Mouse (Mus musculus) macrophage (primary cell): ENCODE measurements around the gene 1700042G07Rik. TPM values are rescaled to one million over a fixed set of nuclear protein-coding genes. Genes with fewer than 3 reads are reported as not detected.

Source experiments
- H3K27ac ChIP-seq: fragments of 350-480 bp; formaldehyde crosslinking; 2 replicates; pipeline ENCODE4 v1.9.0; 2021
- H3K36me3 ChIP-seq: fragments of 350-480 bp; formaldehyde crosslinking; 2 replicates; pipeline ENCODE4 v1.9.0; 2021; ENCODE audit errors: inconsistent target
- H3K4me3 ChIP-seq: fragments of 350-480 bp; formaldehyde crosslinking; 2 replicates; pipeline ENCODE4 v1.9.0; 2021; ENCODE audit errors: inconsistent target
- H3K79me2 ChIP-seq: fragments of 350-480 bp; formaldehyde crosslinking; 2 replicates; pipeline ENCODE4 v1.9.0; 2021; ENCODE audit errors: inconsistent target
- WGBS: methylation state at CpG from one replicate; pipeline ENCODE4 v1.1.7; 2026; ENCODE audit warnings: inconsistent platforms; ENCODE audit not compliant: missing documents; 5-methylcytosine and 5-hydroxymethylcytosine counted together
- polyA plus RNA-seq: library from polyadenylated mRNA; stranded (reverse); fragments of 250-400 nt; gene quantifications from 3 replicates; pipeline ENCODE4 v1.2.4, GENCODE M21; 2018; ENCODE audit warnings: inconsistent platforms

1700042G07Rik gene
- polyA plus RNA-seq, 1 experiment from 2014 or later = not detected

GRCm38 (mm10) chr4:116174466-116175116 lies 1.4 kb downstream of the 1700042G07Rik start:
- WGBS = 88% methylated on average over 6 of the region's 6 CpGs

GRCm38 (mm10) chr4:116175136-116175535 lies 2.0 kb downstream of the 1700042G07Rik start:
- Histone ChIP-seq H3K4me3 (no peak overlapping the region), H3K36me3 (no peaks in the 10 kb centered on the region), H3K27ac (no peak overlapping the region), H3K79me2 (no peaks in the 10 kb centered on the region)

More at GRCm38 (mm10) chr4:116174466-116175116, 1.4 kb downstream of the 1700042G07Rik start:
- Histone ChIP-seq H3K36me3 (no peaks in the 10 kb centered on the region), H3K79me2 (no peaks in the 10 kb centered on the region), H3K4me3 (no peak overlapping the region), H3K27ac (no peak overlapping the region)

GRCm38 (mm10) chr4:116175711-116176542 lies 2.8 kb downstream of the 1700042G07Rik start:
- Histone ChIP-seq H3K79me2 (no peaks in the 10 kb centered on the region), H3K27ac (peak overlapping the region; percentile 83), H3K4me3 (peak overlapping the region; percentile 11; the same call in 1 of the 2 replicates), H3K36me3 (no peaks in the 10 kb centered on the region)
- 27% methylated on average over 7 of the region's 7 CpGs for WGBS

- Histone ChIP-seq H3K36me3 (no peaks in the 10 kb centered on the region), H3K4me3 (peak overlapping the region; percentile 11; the same call in 1 of the 2 replicates), H3K79me2 (no peaks in the 10 kb centered on the region), H3K27ac (peak overlapping the region; percentile 83)
- 5% methylated on average over 10 of the region's 10 CpGs for WGBS
These were observed 3.4 kb downstream of the 1700042G07Rik start for GRCm38 (mm10) chr4:116176543-116176988.

GRCm38 (mm10) chr4:116177140-116177539 lies 4.0 kb downstream of the 1700042G07Rik start:
- Histone ChIP-seq H3K27ac (peak overlapping the region; percentile 83), H3K4me3 (peak overlapping the region; percentile 11; the same call in 1 of the 2 replicates)

GRCm38 (mm10) chr4:116182079-116182478 lies 8.9 kb downstream of the 1700042G07Rik start:
- whole genome bisulfite sequencing = 83% methylated on average over 2 of the region's 3 CpGs
- no peaks in the 10 kb centered on the region for H3K36me3 ChIP-seq
- H3K79me2 ChIP-seq = no peaks in the 10 kb centered on the region
- no peak overlapping the region for H3K27ac ChIP-seq
- H3K4me3 ChIP-seq = no peak overlapping the region

More at GRCm38 (mm10) chr4:116177140-116177539, 4.0 kb downstream of the 1700042G07Rik start:
- 19% methylated on average over 5 of the region's 5 CpGs for WGBS
- Histone ChIP-seq H3K36me3 (no peaks in the 10 kb centered on the region), H3K79me2 (no peaks in the 10 kb centered on the region)

- Histone ChIP-seq H3K36me3 (no peaks in the 10 kb centered on the region), H3K79me2 (no peaks in the 10 kb centered on the region)
- WGBS = 82% methylated on average over 11 of the region's 12 CpGs
These were observed 9.6 kb downstream of the 1700042G07Rik start for GRCm38 (mm10) chr4:116182745-116183144.

GRCm38 (mm10) chr4:116185083-116185482 lies 11.9 kb downstream of the 1700042G07Rik start:
- Histone ChIP-seq H3K36me3 (no peaks in the 10 kb centered on the region), H3K4me3 (no peak overlapping the region), H3K79me2 (no peaks in the 10 kb centered on the region), H3K27ac (no peak overlapping the region)
- 79% methylated on average over 4 of the region's 4 CpGs for WGBS

More at GRCm38 (mm10) chr4:116182745-116183144, 9.6 kb downstream of the 1700042G07Rik start:
- no peak overlapping the region for H3K27ac ChIP-seq
- H3K4me3 ChIP-seq = no peak overlapping the region

GRCm38 (mm10) chr4:116192286-116192835 lies 19.2 kb downstream of the 1700042G07Rik start:
- 21% methylated on average over 4 of the region's 4 CpGs for WGBS
- H3K27ac ChIP-seq = no peak overlapping the region
- no peaks in the 10 kb centered on the region for H3K36me3 ChIP-seq
- H3K79me2 ChIP-seq = no peaks in the 10 kb centered on the region
- H3K4me3 ChIP-seq = no peak overlapping the region

GRCm38 (mm10) chr4:116193583-116194383 lies 20.6 kb downstream of the 1700042G07Rik start:
- Histone ChIP-seq H3K27ac (no peak overlapping the region), H3K36me3 (no peaks in the 10 kb centered on the region), H3K4me3 (no peak overlapping the region), H3K79me2 (no peaks in the 10 kb centered on the region)
- 95% methylated on average over 9 of the region's 9 CpGs for WGBS

GRCm38 (mm10) chr4:116198422-116198821 lies 25.2 kb downstream of the 1700042G07Rik start:
- Histone ChIP-seq H3K79me2 (no peaks in the 10 kb centered on the region), H3K4me3 (no peak overlapping the region), H3K27ac (no peak overlapping the region), H3K36me3 (no peaks in the 10 kb centered on the region)
- WGBS = 82% methylated on average over 2 of the region's 2 CpGs

GRCm38 (mm10) chr4:116204422-116204821 lies 31.2 kb downstream of the 1700042G07Rik start:
- 93% methylated on average over 3 of the region's 3 CpGs for WGBS
- Histone ChIP-seq H3K36me3 (no peaks in the 10 kb centered on the region), H3K27ac (no peak overlapping the region), H3K4me3 (no peak overlapping the region), H3K79me2 (no peaks in the 10 kb centered on the region)

- WGBS = 84% methylated on average over 4 of the region's 4 CpGs
- Histone ChIP-seq H3K36me3 (no peaks in the 10 kb centered on the region), H3K79me2 (no peaks in the 10 kb centered on the region), H3K27ac (no peak overlapping the region), H3K4me3 (no peak overlapping the region)
These were observed 33.4 kb downstream of the 1700042G07Rik start for GRCm38 (mm10) chr4:116206531-116206930.

- H3K4me3 ChIP-seq = no peak overlapping the region
- no peak overlapping the region for H3K27ac ChIP-seq
- no peaks in the 10 kb centered on the region for H3K79me2 ChIP-seq
- 100% methylated on average over 1 of the region's 1 CpGs for WGBS
- no peaks in the 10 kb centered on the region for H3K36me3 ChIP-seq
These were observed 35.7 kb downstream of the 1700042G07Rik start for GRCm38 (mm10) chr4:116208891-116209290.
